Mouse (Mus musculus): Measurements from ENCODE around the gene Crocc2. TPM values are rescaled to one million over a fixed set of nuclear protein-coding genes. Genes with fewer than 3 reads are reported as not detected.
A peak's percentile ranks its signal among the peaks of the same experiment; 100 is the strongest.

Crocc2 gene
- polyA plus RNA-seq, 1 experiment from 2014 or later: 0.23 TPM

- ATAC-seq (ENCODE audit: insufficient number of reproducible peaks, insufficient read depth, low FRiP score, low read depth): no peak
- Histone ChIP-seq H3K9me3 (ENCODE audit: control insufficient read depth, low read depth, low read length) (no peaks in the 10 kb centered on the region), H3K27ac (ENCODE audit: low read length) (no peak overlapping the region), H3K4me2 (replicated peaks; ENCODE audit: low read depth, low read length) (no peak overlapping the region), H3K9ac (replicated peaks; ENCODE audit: low read depth, low read length) (no peak overlapping the region), H3K36me3 (ENCODE audit: control insufficient read depth, insufficient read depth, low read length) (no peaks in the 10 kb centered on the region), H3K27me3 (ENCODE audit: control insufficient read depth, insufficient read depth, low read length) (no peaks in the 10 kb centered on the region), H3K4me1 (ENCODE audit: control insufficient read depth, insufficient read depth, low read length) (0 out of 2 replicates have a peak, but pooled peaks cover 7% of the 10 kb centered on the region), H3K4me3 (ENCODE audit: low read depth, low read length) (no peak overlapping the region)
- 50% methylated on average over 8 of the region's 8 CpGs for WGBS
Measured at GRCm38 (mm10) chr1:93158916-93159315, 9.6 kb upstream of the Crocc2 start.

GRCm38 (mm10) chr1:93159566-93160500 is 8.7 kb upstream of the Crocc2 start:
- WGBS: 74% methylated on average over 21 of the region's 21 CpGs
- Histone ChIP-seq H3K27me3 (ENCODE audit: control insufficient read depth, insufficient read depth, low read length) (no peaks in the 10 kb centered on the region), H3K4me1 (ENCODE audit: control insufficient read depth, insufficient read depth, low read length) (0 out of 2 replicates have a peak, but pooled peaks cover 7% of the 10 kb centered on the region), H3K4me3 (ENCODE audit: low read depth, low read length) (no peak overlapping the region), H3K9ac (replicated peaks; ENCODE audit: low read depth, low read length) (no peak overlapping the region), H3K4me2 (replicated peaks; ENCODE audit: low read depth, low read length) (no peak overlapping the region), H3K27ac (ENCODE audit: low read length) (peak overlapping the region; percentile 21; the same call in 1 of the 2 replicates), H3K9me3 (ENCODE audit: control insufficient read depth, low read depth, low read length) (no peaks in the 10 kb centered on the region), H3K36me3 (ENCODE audit: control insufficient read depth, insufficient read depth, low read length) (no peaks in the 10 kb centered on the region)
- ATAC-seq (ENCODE audit: insufficient number of reproducible peaks, insufficient read depth, low FRiP score, low read depth): peak; percentile 48; the same call in 1 of the 2 replicates

- no peaks in the 10 kb centered on the region for H3K36me3 ChIP-seq (ENCODE audit: control insufficient read depth, insufficient read depth, low read length)
- ATAC-seq (ENCODE audit: insufficient number of reproducible peaks, insufficient read depth, low FRiP score, low read depth): peak; percentile 35; the same call in 1 of the 2 replicates
- peak within 1 kb of the TSS; percentile 21; the same call in 1 of the 2 replicates for H3K27ac ChIP-seq (ENCODE audit: low read length)
- H3K4me1 ChIP-seq (ENCODE audit: control insufficient read depth, insufficient read depth, low read length): 0 out of 2 replicates have a peak, but pooled peaks cover 7% of the 10 kb centered on the region
- H3K9ac ChIP-seq (replicated peaks; ENCODE audit: low read depth, low read length): no peak within 1 kb of the TSS
- WGBS: 56% methylated on average over 8 of the region's 8 CpGs
- no peaks in the 10 kb centered on the region for H3K27me3 ChIP-seq (ENCODE audit: control insufficient read depth, insufficient read depth, low read length)
- H3K9me3 ChIP-seq (ENCODE audit: control insufficient read depth, low read depth, low read length): no peaks in the 10 kb centered on the region
- no peak within 1 kb of the TSS for H3K4me3 ChIP-seq (ENCODE audit: low read depth, low read length)
- no peak within 1 kb of the TSS for H3K4me2 ChIP-seq (replicated peaks; ENCODE audit: low read depth, low read length)
Measured at GRCm38 (mm10) chr1:93160501-93161133, 7.9 kb upstream of the Crocc2 start, which contains the start of gene 2310007B03Rik. Gene 2310007B03Rik (minus strand): TSS chr1:93160948.

- 78% methylated on average over 8 of the region's 8 CpGs for WGBS
- no peak for ATAC-seq (ENCODE audit: insufficient number of reproducible peaks, insufficient read depth, low FRiP score, low read depth)
Measured at GRCm38 (mm10) chr1:93161350-93161749, 7.2 kb upstream of the Crocc2 start.

GRCm38 (mm10) chr1:93161921-93162320 is 6.6 kb upstream of the Crocc2 start:
- 73% methylated on average over 10 of the region's 10 CpGs for WGBS
- H3K27me3 ChIP-seq (ENCODE audit: control insufficient read depth, insufficient read depth, low read length): no peaks in the 10 kb centered on the region
- H3K9me3 ChIP-seq (ENCODE audit: control insufficient read depth, low read depth, low read length): no peaks in the 10 kb centered on the region
- no peak for ATAC-seq (ENCODE audit: insufficient number of reproducible peaks, insufficient read depth, low FRiP score, low read depth)
- H3K4me3 ChIP-seq (ENCODE audit: low read depth, low read length): no peak overlapping the region
- H3K4me2 ChIP-seq (replicated peaks; ENCODE audit: low read depth, low read length): no peak overlapping the region
- no peak overlapping the region for H3K27ac ChIP-seq (ENCODE audit: low read length)
- H3K36me3 ChIP-seq (ENCODE audit: control insufficient read depth, insufficient read depth, low read length): no peaks in the 10 kb centered on the region
- H3K9ac ChIP-seq (replicated peaks; ENCODE audit: low read depth, low read length): no peak overlapping the region
- H3K4me1 ChIP-seq (ENCODE audit: control insufficient read depth, insufficient read depth, low read length): 0 out of 2 replicates have a peak, but pooled peaks cover 7% of the 10 kb centered on the region

More at GRCm38 (mm10) chr1:93161350-93161749, 7.2 kb upstream of the Crocc2 start:
- Histone ChIP-seq H3K27ac (ENCODE audit: low read length) (no peak overlapping the region), H3K36me3 (ENCODE audit: control insufficient read depth, insufficient read depth, low read length) (no peaks in the 10 kb centered on the region), H3K9me3 (ENCODE audit: control insufficient read depth, low read depth, low read length) (no peaks in the 10 kb centered on the region), H3K9ac (replicated peaks; ENCODE audit: low read depth, low read length) (no peak overlapping the region), H3K27me3 (ENCODE audit: control insufficient read depth, insufficient read depth, low read length) (no peaks in the 10 kb centered on the region), H3K4me2 (replicated peaks; ENCODE audit: low read depth, low read length) (no peak overlapping the region), H3K4me1 (ENCODE audit: control insufficient read depth, insufficient read depth, low read length) (0 out of 2 replicates have a peak, but pooled peaks cover 7% of the 10 kb centered on the region), H3K4me3 (ENCODE audit: low read depth, low read length) (no peak overlapping the region)

- no peak overlapping the region for H3K4me3 ChIP-seq (ENCODE audit: low read depth, low read length)
- WGBS: 78% methylated on average over 7 of the region's 7 CpGs
- no peak overlapping the region for H3K9ac ChIP-seq (replicated peaks; ENCODE audit: low read depth, low read length)
- 0 out of 2 replicates have a peak, but pooled peaks cover 7% of the 10 kb centered on the region for H3K4me1 ChIP-seq (ENCODE audit: control insufficient read depth, insufficient read depth, low read length)
- no peak for ATAC-seq (ENCODE audit: insufficient number of reproducible peaks, insufficient read depth, low FRiP score, low read depth)
- H3K36me3 ChIP-seq (ENCODE audit: control insufficient read depth, insufficient read depth, low read length): no peaks in the 10 kb centered on the region
- H3K27ac ChIP-seq (ENCODE audit: low read length): no peak overlapping the region
- no peaks in the 10 kb centered on the region for H3K27me3 ChIP-seq (ENCODE audit: control insufficient read depth, insufficient read depth, low read length)
- H3K4me2 ChIP-seq (replicated peaks; ENCODE audit: low read depth, low read length): no peak overlapping the region
- H3K9me3 ChIP-seq (ENCODE audit: control insufficient read depth, low read depth, low read length): no peaks in the 10 kb centered on the region
Measured at GRCm38 (mm10) chr1:93162588-93162987, 5.9 kb upstream of the Crocc2 start.

- H3K4me1 ChIP-seq (ENCODE audit: control insufficient read depth, insufficient read depth, low read length): no peaks in the 10 kb centered on the region
- 78% methylated on average over 9 of the region's 9 CpGs for WGBS
- H3K27ac ChIP-seq (ENCODE audit: low read length): no peak overlapping the region
- no peak overlapping the region for H3K4me3 ChIP-seq (ENCODE audit: low read depth, low read length)
- H3K36me3 ChIP-seq (ENCODE audit: control insufficient read depth, insufficient read depth, low read length): no peaks in the 10 kb centered on the region
- no peak for ATAC-seq (ENCODE audit: insufficient number of reproducible peaks, insufficient read depth, low FRiP score, low read depth)
- no peak overlapping the region for H3K4me2 ChIP-seq (replicated peaks; ENCODE audit: low read depth, low read length)
- H3K27me3 ChIP-seq (ENCODE audit: control insufficient read depth, insufficient read depth, low read length): no peaks in the 10 kb centered on the region
- H3K9ac ChIP-seq (replicated peaks; ENCODE audit: low read depth, low read length): no peak overlapping the region
- no peaks in the 10 kb centered on the region for H3K9me3 ChIP-seq (ENCODE audit: control insufficient read depth, low read depth, low read length)
Measured at GRCm38 (mm10) chr1:93165447-93165846, 3.1 kb upstream of the Crocc2 start.

GRCm38 (mm10) chr1:93166346-93167079 is 2.0 kb upstream of the Crocc2 start:
- Histone ChIP-seq H3K36me3 (ENCODE audit: control insufficient read depth, insufficient read depth, low read length) (no peaks in the 10 kb centered on the region), H3K27ac (ENCODE audit: low read length) (no peak overlapping the region)
- ATAC-seq (ENCODE audit: insufficient number of reproducible peaks, insufficient read depth, low FRiP score, low read depth): no peak

More at GRCm38 (mm10) chr1:93166346-93167079, 2.0 kb upstream of the Crocc2 start:
- H3K4me2 ChIP-seq (replicated peaks; ENCODE audit: low read depth, low read length): no peak overlapping the region
- no peak overlapping the region for H3K9ac ChIP-seq (replicated peaks; ENCODE audit: low read depth, low read length)
- no peaks in the 10 kb centered on the region for H3K9me3 ChIP-seq (ENCODE audit: control insufficient read depth, low read depth, low read length)
- no peaks in the 10 kb centered on the region for H3K4me1 ChIP-seq (ENCODE audit: control insufficient read depth, insufficient read depth, low read length)
- WGBS: 81% methylated on average over 11 of the region's 11 CpGs
- no peaks in the 10 kb centered on the region for H3K27me3 ChIP-seq (ENCODE audit: control insufficient read depth, insufficient read depth, low read length)
- no peak overlapping the region for H3K4me3 ChIP-seq (ENCODE audit: low read depth, low read length)
